Mouse (Mus musculus) midbrain, postnatal 0 days (tissue): ENCODE results near the gene Hlcs. TPM values are rescaled to one million over a fixed set of nuclear protein-coding genes. Genes with fewer than 3 reads are reported as not detected.

Experiments used
- ATAC-seq: fragments of 200-750 bp; cut with Nextera tagmentation; 2 replicates; pipeline ENCODE4 v1.8.0; 2017; ENCODE audit warnings: moderate number of reproducible peaks, mild to moderate bottlenecking, moderate TSS enrichment, moderate library complexity; ENCODE audit not compliant: low FRiP score
- DNase-seq: peaks from one replicate; pipeline ENCODE4 v3.0.0-alpha.2; 2015; ENCODE audit warnings: low spot score
- H3K27ac ChIP-seq: fragments of 300-500 bp; sonication (generic); 2 replicates; pipeline ENCODE4 v1.5.1; 2014; ENCODE audit warnings: low read depth, mild to moderate bottlenecking, low read length, mixed read lengths
- H3K27me3 ChIP-seq: fragments of 300-500 bp; sonication (generic); 2 replicates; pipeline ENCODE4 v1.6.1; 2014; ENCODE audit warnings: low read length, control low read depth, mixed read lengths; ENCODE audit not compliant: insufficient read depth
- H3K36me3 ChIP-seq: fragments of 300-500 bp; sonication (generic); 2 replicates; pipeline ENCODE4 v1.6.1; 2014; ENCODE audit warnings: low read length, control low read depth, mixed read lengths; ENCODE audit not compliant: insufficient read depth
- H3K4me1 ChIP-seq: fragments of 300-500 bp; sonication (generic); 2 replicates; pipeline ENCODE4 v1.6.1; 2014; ENCODE audit warnings: mild to moderate bottlenecking, control low read depth, antibody characterized with exemption, low read length, mixed read lengths; ENCODE audit not compliant: insufficient read depth
- H3K4me2 ChIP-seq: fragments of 300-500 bp; sonication (generic); 2 replicates; pipeline ENCODE4 v1.6.1; 2014; ENCODE audit warnings: low read depth, mild to moderate bottlenecking, low read length, mixed read lengths; ENCODE audit not compliant: poor library complexity, severe bottlenecking
- H3K4me3 ChIP-seq: fragments of 300-500 bp; sonication (generic); 2 replicates; pipeline ENCODE4 v1.5.1; 2014; ENCODE audit warnings: low read depth, mild to moderate bottlenecking, low read length, moderate library complexity
- H3K9ac ChIP-seq: fragments of 300-500 bp; sonication (generic); replicated peaks from 2 replicates; pipeline ENCODE4 v1.6.1; 2014; ENCODE audit warnings: mild to moderate bottlenecking, low read length, moderate library complexity, mixed read lengths; ENCODE audit not compliant: poor library complexity, severe bottlenecking
- H3K9me3 ChIP-seq: fragments of 300-500 bp; sonication (generic); 2 replicates; pipeline ENCODE4 v1.6.1; 2016; ENCODE audit warnings: low read length, control low read depth
- CTCF ChIP-seq: IDR thresholded peaks from 2 replicates; pipeline ENCODE4 v1.5.1; 2016; ENCODE audit warnings: antibody characterized with exemption, mild to moderate bottlenecking
- WGBS: fragments of 180-500 bp; shearing (Covaris S2); extraction: QIAGEN DNeasy Blood & Tissue Kit; methylation state at CpG from one replicate; pipeline ENCODE4 v1.1.7; 2014; 5-methylcytosine and 5-hydroxymethylcytosine counted together
- microRNA-seq: library from miRNA; unstranded; fragments of <30 nt; microRNA quantifications from one replicate; pipeline ENCODE4, GENCODE M21; 2016; ENCODE audit warnings: borderline number of aligned reads
- polyA plus RNA-seq: library from polyadenylated mRNA; unstranded; fragments of >200 nt; fragmentation: Nextera tagmentation; extraction: Ambion mirVana; gene quantifications from 2 replicates; pipeline ENCODE4 v1.2.1, GENCODE M21; 2015
- total RNA-seq: library from RNA; depleted of rRNA; stranded (reverse); fragments of >200 nt; gene quantifications from 2 replicates; pipeline ENCODE4 v1.2.3, GENCODE M21; 2014; rRNA removed

Hlcs gene
- total and polyA plus RNA-seq, 2 experiments from 2014 or later = 7.8 to 10.0 TPM

DNA sequence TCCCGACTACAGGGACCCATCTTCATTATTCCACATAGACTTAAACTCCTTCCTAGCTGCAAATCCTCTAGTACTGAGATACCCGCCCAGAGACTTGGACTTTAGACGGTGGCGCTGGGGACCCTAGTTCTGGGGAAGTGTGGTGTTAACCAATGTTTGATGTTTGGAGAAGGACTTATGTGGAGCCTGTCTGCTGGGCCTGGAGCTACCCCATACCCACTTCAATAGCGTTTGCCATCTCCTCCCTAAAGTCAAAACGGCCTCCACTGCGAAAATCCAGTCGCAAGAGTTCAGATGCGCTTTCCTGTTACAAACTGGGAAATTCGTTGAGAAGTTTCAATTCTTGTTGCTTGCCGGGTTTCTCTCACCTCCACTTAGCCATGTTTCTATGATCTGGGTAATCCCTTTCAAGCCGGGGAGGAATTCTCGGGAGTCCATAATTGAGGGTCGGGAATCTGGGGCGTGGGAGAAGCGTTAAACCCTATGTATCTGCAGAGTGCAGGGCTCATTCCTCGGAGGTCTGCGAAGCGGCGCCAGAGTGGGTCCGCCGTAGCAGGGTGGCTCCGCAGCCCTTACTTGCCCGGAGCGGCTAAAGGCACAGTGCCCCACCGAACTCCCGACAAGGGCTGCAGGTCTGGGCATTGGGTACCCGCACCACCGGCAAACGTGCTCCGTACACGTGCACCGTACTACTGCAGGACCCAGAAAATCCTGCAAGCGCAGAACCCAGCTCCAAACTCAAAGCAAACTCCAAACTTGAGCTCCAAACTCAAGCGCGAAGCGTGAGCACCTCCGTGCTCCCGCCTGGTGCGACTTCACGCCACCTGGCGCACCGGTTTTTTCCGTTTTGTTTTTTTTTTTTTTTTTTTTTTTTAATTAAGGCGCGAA is 230.2 kb downstream of the Hlcs start:
- Histone ChIP-seq H3K9ac (no peak overlapping the region), H3K4me2 (no peak overlapping the region), H3K4me1 (0 out of 2 replicates have a peak, but pooled peaks cover 4% of the 10 kb centered on the region), H3K27me3 (peaks cover 84% of the 10 kb centered on the region), H3K9me3 (no peaks in the 10 kb centered on the region), H3K27ac (no peak overlapping the region), H3K4me3 (no peak overlapping the region), H3K36me3 (no peaks in the 10 kb centered on the region)
- ATAC-seq = no peak
- 2% methylated on average over 46 of the region's 46 CpGs for WGBS
- DNase-seq = no peak
- no peak for TF ChIP-seq CTCF

DNA sequence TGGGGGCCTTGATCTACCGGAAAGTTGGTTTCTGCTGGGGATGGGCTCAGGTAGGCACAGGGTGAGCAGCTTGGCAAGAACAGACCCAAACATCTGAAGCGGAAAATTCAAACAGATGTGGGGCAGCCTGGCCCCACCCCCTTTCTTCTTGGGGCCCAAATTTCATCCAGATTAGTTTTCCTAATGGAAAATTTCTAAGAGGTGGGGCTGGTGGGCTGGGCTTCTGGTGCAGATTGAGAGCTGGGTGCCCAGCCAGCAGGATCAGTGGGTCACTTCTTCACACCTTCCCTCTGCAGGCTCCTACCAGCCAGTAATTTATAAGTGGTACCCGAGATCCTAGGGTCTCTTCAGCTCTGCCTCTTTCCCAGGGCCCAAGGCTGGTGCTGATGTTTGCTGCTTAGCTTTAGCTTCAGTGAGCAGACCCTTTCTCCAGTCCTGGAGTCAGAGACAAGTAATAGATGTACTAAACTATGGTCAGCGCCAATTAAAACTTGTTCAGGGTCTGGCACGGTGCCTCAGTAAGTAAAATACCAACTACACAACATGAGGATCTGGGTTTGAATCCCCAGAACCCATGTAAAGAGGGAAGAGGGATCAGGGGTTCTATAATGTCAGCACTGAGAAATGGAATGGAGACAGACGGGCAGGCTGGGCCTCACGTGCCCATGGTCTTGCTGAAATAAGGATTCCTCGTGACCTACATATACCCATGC is 231.2 kb downstream of the Hlcs start:
- Histone ChIP-seq H3K36me3 (no peaks in the 10 kb centered on the region), H3K9me3 (no peaks in the 10 kb centered on the region), H3K9ac (no peak overlapping the region), H3K4me2 (no peak overlapping the region), H3K4me1 (0 out of 2 replicates have a peak, but pooled peaks cover 4% of the 10 kb centered on the region), H3K27me3 (peaks cover 87% of the 10 kb centered on the region), H3K4me3 (no peak overlapping the region), H3K27ac (no peak overlapping the region)
- DNase-seq (no peak), ATAC-seq (no peak)
- TF ChIP-seq CTCF = no peak
- 9% methylated on average over 8 of the region's 8 CpGs for WGBS

DNA sequence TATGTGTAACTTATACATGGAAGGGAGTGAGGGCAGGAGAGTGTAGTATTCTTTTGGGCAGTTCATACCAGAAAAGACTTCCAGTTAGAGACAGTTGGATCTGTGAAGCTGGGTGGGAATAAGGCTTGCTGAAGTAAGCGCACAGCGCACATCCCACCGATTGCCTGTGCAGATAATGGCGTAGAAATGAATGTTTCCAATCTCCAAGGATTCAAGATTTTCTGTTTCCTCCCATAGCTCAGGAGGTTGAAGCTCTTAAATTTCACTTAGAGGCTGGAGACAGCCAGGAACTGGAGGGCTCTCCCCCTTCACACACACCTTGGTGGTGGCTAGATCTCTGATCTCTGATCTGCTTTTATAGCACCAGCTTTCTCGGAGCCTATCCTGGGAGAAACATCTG is 231.8 kb downstream of the Hlcs start:
- Histone ChIP-seq H3K9ac (no peak overlapping the region), H3K4me3 (no peak overlapping the region), H3K27me3 (peaks cover 87% of the 10 kb centered on the region), H3K27ac (no peak overlapping the region), H3K36me3 (no peaks in the 10 kb centered on the region), H3K9me3 (no peaks in the 10 kb centered on the region), H3K4me2 (no peak overlapping the region), H3K4me1 (0 out of 2 replicates have a peak, but pooled peaks cover 4% of the 10 kb centered on the region)
- WGBS = 14% methylated on average over 5 of the region's 5 CpGs
- no peak for DNase-seq
- no peak for TF ChIP-seq CTCF
- ATAC-seq = no peak

DNA sequence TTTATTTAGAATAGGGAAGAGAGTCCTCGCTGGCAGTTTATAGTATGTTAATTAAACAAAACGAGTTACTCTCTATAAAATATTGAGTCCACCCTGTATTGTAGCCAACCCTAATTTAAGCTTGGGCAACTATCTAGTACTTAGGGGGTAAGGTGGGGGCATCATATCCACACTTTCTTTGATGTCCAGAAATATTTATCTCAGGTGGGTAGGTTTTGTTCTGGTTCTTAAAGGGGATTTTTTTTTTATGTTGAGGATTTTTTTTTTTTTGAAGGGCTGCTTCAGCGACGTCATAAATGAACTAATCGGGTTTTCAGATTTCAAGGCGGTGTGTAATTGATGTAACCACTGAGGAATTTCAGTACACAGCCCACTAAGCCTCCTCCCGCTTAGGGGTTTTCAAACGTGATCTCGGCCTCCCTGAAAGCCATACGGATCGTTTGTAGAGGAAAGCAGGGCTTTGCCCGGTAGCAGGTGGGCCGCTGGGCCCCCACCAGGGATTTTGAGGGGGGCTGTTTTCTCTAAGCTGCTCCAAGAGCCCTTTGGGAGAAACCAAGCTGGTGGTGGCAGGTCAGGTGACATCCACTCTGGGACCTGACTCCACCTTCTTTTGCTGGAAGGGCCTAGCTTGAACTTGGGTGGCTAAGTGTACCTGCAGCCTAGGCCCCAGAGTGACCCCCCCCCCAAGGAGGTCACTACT is 233.4 kb downstream of the Hlcs start:
- no peak for TF ChIP-seq CTCF
- H3K4me2 ChIP-seq = no peak overlapping the region
- H3K9ac ChIP-seq = no peak overlapping the region
- no peak overlapping the region for H3K27ac ChIP-seq
- no peak overlapping the region for H3K4me3 ChIP-seq
- DNase-seq = no peak
- 0 out of 2 replicates have a peak, but pooled peaks cover 4% of the 10 kb centered on the region for H3K4me1 ChIP-seq
- no peaks in the 10 kb centered on the region for H3K36me3 ChIP-seq
- peaks cover 90% of the 10 kb centered on the region for H3K27me3 ChIP-seq
- 3% methylated on average over 13 of the region's 13 CpGs for WGBS
- ATAC-seq = no peak
- H3K9me3 ChIP-seq = no peaks in the 10 kb centered on the region

DNA sequence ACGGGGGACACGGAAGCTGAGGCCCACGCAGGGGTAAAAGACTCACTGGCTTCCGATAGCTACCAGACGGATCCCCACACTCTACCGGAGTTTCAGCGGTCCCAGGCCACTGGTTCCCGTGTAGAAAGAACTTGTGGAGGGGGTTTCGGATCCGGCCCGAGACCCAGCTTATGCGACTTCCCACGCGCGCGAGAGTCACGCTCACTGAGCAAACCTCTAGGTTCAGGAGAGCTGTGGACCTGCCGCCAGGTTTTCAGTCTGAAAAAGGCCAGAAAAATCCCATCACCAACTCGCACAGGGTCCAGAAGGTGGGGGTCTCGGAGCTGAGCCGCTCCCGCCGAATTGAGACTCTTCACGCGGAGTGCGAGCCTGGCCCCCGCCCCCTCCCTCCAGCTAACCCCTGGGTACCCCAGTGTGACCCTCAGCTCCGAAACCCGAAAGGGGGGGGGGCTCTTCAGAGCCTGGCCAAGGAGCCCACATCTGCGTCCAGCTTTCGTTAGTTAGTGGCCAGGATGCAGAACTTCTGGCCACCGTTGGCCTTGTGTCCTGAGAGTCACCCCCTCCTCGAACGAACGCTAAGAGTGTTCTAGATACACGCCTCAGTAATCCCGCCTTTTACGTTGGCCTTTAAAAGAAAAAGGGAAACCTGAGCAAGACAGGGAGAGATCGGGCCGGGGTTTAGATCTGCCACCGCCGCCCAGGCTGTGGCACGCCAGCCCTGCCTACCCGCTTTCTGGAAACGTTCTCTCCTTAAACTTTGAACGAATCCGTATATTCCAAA is 234.1 kb downstream of the Hlcs start:
- Histone ChIP-seq H3K4me1 (no peaks in the 10 kb centered on the region), H3K9me3 (no peaks in the 10 kb centered on the region), H3K36me3 (no peaks in the 10 kb centered on the region), H3K4me2 (no peak overlapping the region), H3K9ac (no peak overlapping the region), H3K27ac (no peak overlapping the region), H3K4me3 (no peak overlapping the region), H3K27me3 (peaks cover 85% of the 10 kb centered on the region)
- DNase-seq = no peak
- under 1% methylated on average over 41 of the region's 47 CpGs for WGBS
- ATAC-seq = no peak
- TF ChIP-seq CTCF = no peak

Small RNA genes within 50 kb of the gene (microRNA-seq; reads per million reads assigned to microRNA genes)
- gene Gm23062 = not detected

Other genes starting within 250 kb of the Hlcs start
- not detected in 2 replicates for gene Sim2, start 228.6 kb downstream of the Hlcs start, total RNA-seq
- 0.05 and 0.10 TPM in 2 replicates for gene Sim2, start 228.6 kb downstream of the Hlcs start, polyA plus RNA-seq
- gene Ripply3, start 14.8 kb upstream of the Hlcs start, total RNA-seq = 0.38 TPM in 1 of 2 replicates, not detected in the other
- 0.20 and 0.60 TPM in 2 replicates for gene Ripply3, start 14.8 kb upstream of the Hlcs start, polyA plus RNA-seq
- gene Ttc3, start 57.0 kb upstream of the Hlcs start, total RNA-seq = 1,211 and 1,370 TPM in 2 replicates
- 1,107 and 1,271 TPM in 2 replicates for gene Ttc3, start 57.0 kb upstream of the Hlcs start, polyA plus RNA-seq
- gene Pigp, start 58.3 kb upstream of the Hlcs start, total RNA-seq = 92.0 and 114 TPM in 2 replicates
- 143 and 148 TPM in 2 replicates for gene Pigp, start 58.3 kb upstream of the Hlcs start, polyA plus RNA-seq
- 66.2 and 74.8 TPM in 2 replicates for gene Vps26c, start 213.3 kb upstream of the Hlcs start, total RNA-seq
- 63.0 and 65.4 TPM in 2 replicates for gene Vps26c, start 213.3 kb upstream of the Hlcs start, polyA plus RNA-seq